Mouse (Mus musculus): ENCODE data around the gene Dip2b. TPM values are rescaled to one million over a fixed set of nuclear protein-coding genes. Genes with fewer than 3 reads are reported as not detected.
A peak's percentile ranks its signal among the peaks of the same experiment; 100 is the strongest.

Dip2b gene
- polyA plus RNA-seq, 1 experiment = 20.3 TPM

DNA sequence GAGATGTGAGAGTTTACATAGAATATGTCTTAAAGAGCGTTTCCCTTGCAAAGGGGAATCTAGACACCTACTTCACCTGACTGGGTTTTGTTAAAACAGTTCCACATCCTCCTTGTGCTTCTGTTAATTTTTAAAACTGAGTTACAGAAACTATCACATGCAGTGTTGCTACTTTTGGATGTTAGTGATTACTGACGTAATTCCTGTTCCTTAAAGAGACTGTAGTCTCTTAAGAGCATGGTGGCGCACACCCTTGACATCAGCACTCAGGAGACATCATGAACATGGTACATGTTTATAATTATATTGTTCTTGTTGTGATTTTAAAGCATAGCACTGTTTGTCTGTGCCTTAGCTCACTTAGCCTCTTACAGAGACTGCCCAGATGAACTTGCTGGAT lies 113.9 kb downstream of the Dip2b start:
- Histone ChIP-seq H3K4me1 (ENCODE audit: control insufficient read depth, insufficient read depth, low read length) (peaks cover 2% of the 10 kb centered on the region; the same call in 1 of the 2 replicates), H3K36me3 (ENCODE audit: control insufficient read depth, insufficient read depth, low read length) (no peaks in the 10 kb centered on the region; the same call in 1 of the 2 replicates), H3K27me3 (ENCODE audit: control insufficient read depth, insufficient read depth, low read length) (no peaks in the 10 kb centered on the region), H3K4me3 (ENCODE audit: control insufficient read depth, low read depth, low read length) (no peak overlapping the region), H3K27ac (ENCODE audit: control insufficient read depth, insufficient read depth, low read depth, low read length) (no peak overlapping the region)
- TF ChIP-seq CTCF (IDR thresholded peaks at IDR 0.05; ENCODE audit: control insufficient read depth, insufficient read depth, insufficient replicate concordance, low read depth, low read length) (no peak), POLR2A (IDR thresholded peaks at IDR 0.05; ENCODE audit: control insufficient read depth, low read depth, low read length) (no peak)

DNA sequence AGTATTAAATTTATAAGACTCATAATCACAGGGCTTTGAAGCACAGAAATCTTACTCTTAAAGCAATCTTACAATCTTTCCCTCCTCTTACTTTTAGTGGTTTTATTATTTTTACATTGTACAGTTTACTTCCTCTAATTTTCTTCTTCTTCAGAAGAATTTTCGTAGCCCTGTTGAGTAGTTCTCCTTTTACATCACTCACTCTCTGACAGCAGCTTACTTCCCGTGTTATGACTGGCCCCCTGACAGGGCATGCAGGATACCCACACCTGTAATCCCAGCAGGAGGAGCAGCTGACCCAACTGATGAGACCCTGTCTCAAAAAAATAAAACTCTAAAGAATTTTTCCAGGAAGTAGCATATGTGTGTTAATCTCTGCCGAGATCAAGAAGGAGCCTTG lies 114.6 kb downstream of the Dip2b start:
- Histone ChIP-seq H3K36me3 (ENCODE audit: control insufficient read depth, insufficient read depth, low read length) (no peaks in the 10 kb centered on the region; the same call in 1 of the 2 replicates), H3K4me3 (ENCODE audit: control insufficient read depth, low read depth, low read length) (peak overlapping the region; percentile 26; the same call in 1 of the 2 replicates), H3K27ac (ENCODE audit: control insufficient read depth, insufficient read depth, low read depth, low read length) (no peak overlapping the region), H3K4me1 (ENCODE audit: control insufficient read depth, insufficient read depth, low read length) (peaks cover 2% of the 10 kb centered on the region; the same call in 1 of the 2 replicates), H3K27me3 (ENCODE audit: control insufficient read depth, insufficient read depth, low read length) (no peaks in the 10 kb centered on the region)
- TF ChIP-seq CTCF (IDR thresholded peaks at IDR 0.05; ENCODE audit: control insufficient read depth, insufficient read depth, insufficient replicate concordance, low read depth, low read length) = no peak
- TF ChIP-seq POLR2A (IDR thresholded peaks at IDR 0.05; ENCODE audit: control insufficient read depth, low read depth, low read length) = no peak

DNA sequence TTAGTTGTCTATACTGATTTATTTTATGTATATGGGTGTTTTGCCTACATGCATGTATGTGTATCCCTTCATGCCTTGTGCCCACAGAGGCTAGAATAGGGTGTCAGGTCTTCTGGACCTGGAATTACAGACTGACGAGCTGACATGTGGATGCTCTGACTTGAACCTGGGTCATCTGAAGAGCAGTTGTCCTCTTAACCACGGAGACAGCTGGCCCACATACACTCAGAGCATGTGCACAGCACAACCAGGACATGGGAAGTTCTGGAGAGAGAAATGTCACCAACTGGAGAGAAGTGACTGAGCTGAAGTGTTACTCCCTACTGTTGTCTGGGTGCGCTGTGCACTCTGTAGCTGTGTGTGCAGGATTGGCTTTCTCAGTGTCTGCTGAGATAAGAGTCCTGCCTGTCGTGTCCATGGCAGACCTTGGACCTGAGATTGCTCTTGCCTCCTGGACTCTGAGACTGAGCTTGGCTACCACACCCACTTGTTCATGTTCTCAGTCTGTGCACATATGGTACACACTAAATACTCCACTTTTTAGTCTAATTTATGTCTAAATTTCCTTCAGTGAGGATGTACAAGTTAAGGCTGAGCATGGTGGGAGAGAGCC lies 117.7 kb downstream of the Dip2b start:
- H3K27ac ChIP-seq (ENCODE audit: control insufficient read depth, insufficient read depth, low read depth, low read length) = peak overlapping the region; percentile 36; the same call in 1 of the 2 replicates
- peak; percentile 23; the same call in 1 of the 2 replicates for TF ChIP-seq POLR2A (IDR thresholded peaks at IDR 0.05; ENCODE audit: control insufficient read depth, low read depth, low read length)
- no peak for TF ChIP-seq CTCF (IDR thresholded peaks at IDR 0.05; ENCODE audit: control insufficient read depth, insufficient read depth, insufficient replicate concordance, low read depth, low read length)
- no peaks in the 10 kb centered on the region for H3K27me3 ChIP-seq (ENCODE audit: control insufficient read depth, insufficient read depth, low read length)
- peaks cover 2% of the 10 kb centered on the region; the same call in 1 of the 2 replicates for H3K4me1 ChIP-seq (ENCODE audit: control insufficient read depth, insufficient read depth, low read length)
- H3K4me3 ChIP-seq (ENCODE audit: control insufficient read depth, low read depth, low read length) = peak overlapping the region; percentile 76
- H3K36me3 ChIP-seq (ENCODE audit: control insufficient read depth, insufficient read depth, low read length) = peaks cover 1% of the 10 kb centered on the region

DNA sequence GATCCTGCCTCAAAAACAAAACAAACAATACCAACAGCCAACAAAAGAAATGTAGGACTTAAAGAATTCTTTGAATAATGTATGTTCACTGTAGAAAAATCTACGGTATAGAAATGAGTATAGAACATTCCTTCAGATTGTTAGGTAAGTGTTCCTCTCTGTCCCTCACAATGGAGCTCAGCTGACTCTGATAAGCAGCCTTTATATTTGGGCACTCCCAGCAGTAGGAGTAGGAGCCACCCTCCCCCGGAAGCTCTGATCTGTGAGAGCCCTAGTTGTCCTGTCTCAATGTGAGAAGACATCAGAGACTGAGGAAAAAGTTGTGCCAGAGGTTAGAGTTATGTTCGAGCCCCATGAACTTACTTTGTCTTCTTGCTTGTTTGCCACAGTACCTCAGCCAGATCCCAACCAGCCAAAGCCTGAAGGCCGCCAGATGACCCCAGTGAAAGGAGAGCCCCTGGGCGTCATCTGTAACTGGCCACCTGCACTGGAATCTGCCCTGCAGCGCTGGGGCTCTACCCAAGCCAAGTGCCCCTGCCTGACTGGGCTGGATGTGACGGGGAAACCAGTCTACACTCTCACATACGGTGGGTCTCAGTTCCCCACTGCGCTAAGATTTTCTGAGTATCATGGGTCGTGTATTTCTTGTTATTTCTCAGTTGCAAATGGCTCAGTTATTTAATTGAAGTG lies 118.5 kb downstream of the Dip2b start:
- H3K4me3 ChIP-seq (ENCODE audit: control insufficient read depth, low read depth, low read length) = peak overlapping the region; percentile 76
- H3K27me3 ChIP-seq (ENCODE audit: control insufficient read depth, insufficient read depth, low read length) = no peaks in the 10 kb centered on the region
- peaks cover 2% of the 10 kb centered on the region; the same call in 1 of the 2 replicates for H3K4me1 ChIP-seq (ENCODE audit: control insufficient read depth, insufficient read depth, low read length)
- peak overlapping the region; percentile 29 for H3K27ac ChIP-seq (ENCODE audit: control insufficient read depth, insufficient read depth, low read depth, low read length)
- peaks cover 1% of the 10 kb centered on the region for H3K36me3 ChIP-seq (ENCODE audit: control insufficient read depth, insufficient read depth, low read length)
- no peak for TF ChIP-seq CTCF (IDR thresholded peaks at IDR 0.05; ENCODE audit: control insufficient read depth, insufficient read depth, insufficient replicate concordance, low read depth, low read length)
- TF ChIP-seq POLR2A (IDR thresholded peaks at IDR 0.05; ENCODE audit: control insufficient read depth, low read depth, low read length) = no peak; the same call in 1 of the 2 replicates

DNA sequence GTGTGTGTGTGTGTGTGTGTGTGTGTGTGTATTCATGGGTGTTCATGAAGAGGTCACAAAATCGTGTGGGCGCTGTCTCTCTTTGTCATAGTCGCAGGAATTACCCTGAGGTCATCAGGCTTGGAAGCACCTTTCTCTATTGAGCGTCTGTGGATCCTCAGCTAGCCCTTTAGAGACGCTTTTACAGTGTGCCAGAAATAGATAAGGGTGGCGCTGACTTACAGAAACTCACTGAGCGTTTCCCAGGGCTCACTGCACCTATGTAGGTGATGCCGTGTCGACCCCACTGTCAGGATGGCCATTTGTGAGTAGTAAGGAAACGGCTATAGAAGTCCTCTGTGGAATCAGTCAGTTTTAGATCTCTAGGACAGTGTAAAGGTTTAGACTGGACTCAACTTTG lies 120.5 kb downstream of the Dip2b start:
- Histone ChIP-seq H3K4me3 (ENCODE audit: control insufficient read depth, low read depth, low read length) (peak overlapping the region; percentile 50), H3K4me1 (ENCODE audit: control insufficient read depth, insufficient read depth, low read length) (peaks cover 1% of the 10 kb centered on the region; the same call in 1 of the 2 replicates), H3K36me3 (ENCODE audit: control insufficient read depth, insufficient read depth, low read length) (peaks cover 1% of the 10 kb centered on the region), H3K27me3 (ENCODE audit: control insufficient read depth, insufficient read depth, low read length) (no peaks in the 10 kb centered on the region), H3K27ac (ENCODE audit: control insufficient read depth, insufficient read depth, low read depth, low read length) (no peak overlapping the region)
- TF ChIP-seq POLR2A (IDR thresholded peaks at IDR 0.05; ENCODE audit: control insufficient read depth, low read depth, low read length) (no peak; the same call in 1 of the 2 replicates), CTCF (IDR thresholded peaks at IDR 0.05; ENCODE audit: control insufficient read depth, insufficient read depth, insufficient replicate concordance, low read depth, low read length) (no peak)

DNA sequence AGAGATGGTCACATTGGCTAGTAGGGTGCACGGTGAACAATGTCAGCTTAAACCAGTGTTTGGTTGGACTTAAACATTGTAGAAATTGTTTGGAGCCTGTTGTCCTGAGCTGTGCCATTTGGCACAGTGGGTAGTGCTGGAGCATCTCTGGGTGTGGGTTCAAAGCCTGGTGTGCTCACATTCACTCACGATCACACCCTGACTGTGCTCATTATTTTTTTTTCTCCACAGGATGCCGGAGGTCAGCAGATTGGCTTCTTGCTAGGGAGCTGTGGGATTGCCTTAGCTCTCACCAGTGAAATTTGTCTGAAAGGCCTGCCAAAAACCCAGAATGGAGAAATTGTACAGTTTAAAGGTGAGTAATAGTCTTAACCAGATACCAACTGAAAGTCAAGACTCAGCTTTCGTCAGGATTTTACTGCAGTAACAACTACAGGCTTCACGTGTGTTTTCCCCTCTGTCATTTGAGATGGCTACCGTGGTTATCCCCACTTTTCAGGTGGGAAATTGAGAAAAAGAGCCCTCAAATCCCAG lies 123.3 kb downstream of the Dip2b start:
- Histone ChIP-seq H3K27ac (ENCODE audit: control insufficient read depth, insufficient read depth, low read depth, low read length) (no peak overlapping the region; the same call in 1 of the 2 replicates), H3K36me3 (ENCODE audit: control insufficient read depth, insufficient read depth, low read length) (peaks cover 1% of the 10 kb centered on the region), H3K4me1 (ENCODE audit: control insufficient read depth, insufficient read depth, low read length) (peaks cover 2% of the 10 kb centered on the region; the same call in 1 of the 2 replicates), H3K27me3 (ENCODE audit: control insufficient read depth, insufficient read depth, low read length) (no peaks in the 10 kb centered on the region), H3K4me3 (ENCODE audit: control insufficient read depth, low read depth, low read length) (no peak overlapping the region)
- TF ChIP-seq POLR2A (IDR thresholded peaks at IDR 0.05; ENCODE audit: control insufficient read depth, low read depth, low read length) = no peak
- TF ChIP-seq CTCF (IDR thresholded peaks at IDR 0.05; ENCODE audit: control insufficient read depth, insufficient read depth, insufficient replicate concordance, low read depth, low read length) = no peak
